ENCODE assay signal across 10 mouse cellular contexts in the genomic region with DNA sequence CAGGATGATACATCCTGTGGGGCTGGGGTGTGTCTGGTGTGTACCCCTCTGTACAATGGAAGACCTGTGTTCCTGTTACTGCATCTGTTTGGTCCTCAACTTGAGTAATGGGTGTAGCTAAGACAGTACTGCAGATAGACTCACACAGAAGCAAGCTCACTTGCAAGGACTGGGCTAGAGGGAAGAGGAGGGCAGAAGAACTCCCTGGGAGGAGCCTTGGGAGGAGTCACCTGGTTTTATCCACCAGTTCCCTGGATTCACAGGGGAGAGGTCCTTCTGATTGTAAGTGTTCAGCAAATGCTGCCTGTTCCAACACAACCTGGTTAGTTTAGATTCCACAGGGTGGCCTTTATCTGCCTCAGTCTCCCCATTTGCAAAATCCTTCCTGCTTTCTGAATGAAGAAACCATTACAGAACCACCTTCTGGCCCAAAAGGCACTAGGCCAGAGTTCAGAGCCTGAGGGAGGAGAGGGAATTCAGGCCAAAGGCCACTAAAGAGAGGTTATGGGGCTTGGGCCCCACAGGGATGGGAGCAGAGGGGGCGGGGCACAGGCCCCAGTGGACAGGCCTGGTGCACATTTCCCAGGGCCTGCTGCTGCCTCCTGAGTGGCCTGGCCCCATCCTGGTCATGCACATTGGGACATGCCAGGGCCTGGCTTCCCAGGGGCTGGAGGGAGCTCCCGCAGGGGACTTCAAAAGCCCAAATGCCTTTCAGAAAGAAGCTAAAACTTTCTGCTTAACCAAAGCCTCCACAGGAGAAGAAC. TPM values are rescaled to one million over a fixed set of nuclear protein-coding genes. Genes with fewer than 3 reads are reported as not detected.
A peak's percentile ranks its signal among the peaks of the same experiment; 100 is the strongest.
DNase-seq lines count a peak whose midpoint lies in the region; ATAC-seq and TF ChIP-seq lines count a peak whose summit lies in the region.
"Had no signal": no experiment of that assay in that cellular context is flagged by ENCODE, and none has a peak within 500 bp of the region (broad histone marks: within the 10 kb centered on the region; RNA-seq: fewer than 3 reads in every experiment).

No protein-coding gene starts in this region.

- H3K27me3 ChIP-seq in kidney, embryonic 16.5 days (ENCODE audit: insufficient read depth, low read length): peaks cover 13% of the 10 kb centered on the region
- H3K27me3 ChIP-seq in kidney, embryonic 15.5 days: peaks cover 14% of the 10 kb centered on the region
- H3K27me3 ChIP-seq in forebrain, postnatal 0 days (ENCODE audit: insufficient read depth, low read length): peaks cover 3% of the 10 kb centered on the region
- peaks cover 21% of the 10 kb centered on the region for H3K27me3 ChIP-seq in midbrain, embryonic 12.5 days

- DNase-seq in adrenal gland, postnatal 25 days: peak; percentile 44
- no peak for DNase-seq in forebrain, postnatal 0 days
- DNase-seq in cerebellum, adult 9-11 months: no peak

- H3K4me1 ChIP-seq in kidney, embryonic 16.5 days (ENCODE audit: insufficient read depth, low read length): peaks cover 17% of the 10 kb centered on the region
- H3K4me1 ChIP-seq in kidney, embryonic 15.5 days: peaks cover 22% of the 10 kb centered on the region
- H3K4me1 ChIP-seq in forebrain, postnatal 0 days (ENCODE audit: insufficient read depth): peaks cover 10% of the 10 kb centered on the region
- H3K4me1 ChIP-seq in midbrain, embryonic 12.5 days: peaks cover 29% of the 10 kb centered on the region

- no peaks in the 10 kb centered on the region for H3K9me3 ChIP-seq in kidney, embryonic 16.5 days (ENCODE audit: low read length)
- H3K9me3 ChIP-seq in kidney, embryonic 15.5 days (replicated peaks): no peaks in the 10 kb centered on the region
- H3K9me3 ChIP-seq in forebrain, postnatal 0 days (ENCODE audit: low read length): no peaks in the 10 kb centered on the region
- no peaks in the 10 kb centered on the region for H3K9me3 ChIP-seq in midbrain, embryonic 12.5 days

- no peaks in the 10 kb centered on the region for H3K36me3 ChIP-seq in kidney, embryonic 16.5 days (ENCODE audit: insufficient read depth, low read length)
- H3K36me3 ChIP-seq in kidney, embryonic 15.5 days: no peaks in the 10 kb centered on the region
- H3K36me3 ChIP-seq in forebrain, postnatal 0 days (ENCODE audit: insufficient read depth): no peaks in the 10 kb centered on the region
- no peaks in the 10 kb centered on the region for H3K36me3 ChIP-seq in midbrain, embryonic 12.5 days
- H3K36me3 ChIP-seq: G1E had no signal

- no peak overlapping the region for H3K4me3 ChIP-seq in kidney, embryonic 16.5 days (ENCODE audit: low read length)
- no peak overlapping the region for H3K4me3 ChIP-seq in kidney, embryonic 15.5 days (replicated peaks)
- no peak overlapping the region for H3K4me3 ChIP-seq in forebrain, postnatal 0 days (ENCODE audit: low read depth, low read length)
- no peak overlapping the region for H3K4me3 ChIP-seq in midbrain, embryonic 12.5 days

- H3K27ac ChIP-seq in kidney, embryonic 16.5 days (ENCODE audit: low read length): no peak overlapping the region
- H3K27ac ChIP-seq in kidney, embryonic 15.5 days: no peak overlapping the region
- H3K27ac ChIP-seq in forebrain, postnatal 0 days (ENCODE audit: low read depth, low read length): 0 out of 2 replicates have a peak overlapping the region, but pooled peaks have one; percentile 9
- H3K27ac ChIP-seq in midbrain, embryonic 12.5 days (replicated peaks): peak overlapping the region; percentile 76
- H3K27ac ChIP-seq: macrophage had no signal

- TF ChIP-seq CTCF in forebrain, postnatal 0 days (IDR thresholded peaks at IDR 0.05; ENCODE audit: low read depth): no peak

- 46% methylated on average over 2 of the region's 2 CpGs for WGBS in kidney, embryonic 16.5 days
- 41% methylated on average over 2 of the region's 2 CpGs for WGBS in kidney, embryonic 15.5 days
- WGBS in forebrain, postnatal 0 days: 29% methylated on average over 2 of the region's 2 CpGs
- 7% methylated on average over 2 of the region's 2 CpGs for WGBS in midbrain, embryonic 12.5 days

- H3K9ac ChIP-seq in kidney, embryonic 16.5 days (replicated peaks; ENCODE audit: low read length): 0 out of 2 replicates have a peak overlapping the region, but pooled peaks have one; percentile 12
- no peak overlapping the region for H3K9ac ChIP-seq in kidney, embryonic 15.5 days
- no peak overlapping the region for H3K9ac ChIP-seq in forebrain, postnatal 0 days
- H3K9ac ChIP-seq in midbrain, embryonic 12.5 days (replicated peaks): 0 out of 2 replicates have a peak overlapping the region, but pooled peaks have one; percentile 0

- no peak for ATAC-seq in kidney, embryonic 16.5 days (ENCODE audit: low FRiP score, low TSS enrichment)
- no peak for ATAC-seq in kidney, embryonic 15.5 days (replicated peaks; ENCODE audit: low FRiP score)
- no peak for ATAC-seq in forebrain, postnatal 0 days
- ATAC-seq in midbrain, embryonic 12.5 days (ENCODE audit: low FRiP score, low read depth): peak; percentile 52; the same call in 1 of the 2 replicates
- ATAC-seq in erythroid progenitor cell, adult 5-6 weeks (replicated peaks; ENCODE audit: low FRiP score, poor library complexity, severe bottlenecking): no peak
- no peak for ATAC-seq in monocyte, adult 5-6 weeks (replicated peaks; ENCODE audit: insufficient number of reproducible peaks, low FRiP score, low TSS enrichment, poor library complexity, severe bottlenecking)

- no peak overlapping the region for H3K4me2 ChIP-seq in kidney, embryonic 16.5 days (replicated peaks; ENCODE audit: low read depth, low read length)
- H3K4me2 ChIP-seq in kidney, embryonic 15.5 days: no peak overlapping the region
- H3K4me2 ChIP-seq in forebrain, postnatal 0 days (ENCODE audit: low read depth): no peak overlapping the region
- no peak overlapping the region; the same call in 1 of the 2 replicates for H3K4me2 ChIP-seq in midbrain, embryonic 12.5 days (replicated peaks)

RNA-seq across cellular contexts. Expression of a gene that starts 7.8 kb away (rescaled TPM):
- 9.1 and 11.4 TPM in 2 replicates for polyA plus RNA-seq in kidney, embryonic 16.5 days (2015; fragmentation: Nextera tagmentation; extraction: Ambion mirVana)
- 9.2 and 10.9 TPM in 2 replicates for polyA plus RNA-seq in kidney, embryonic 15.5 days (2015; fragmentation: Nextera tagmentation; extraction: Ambion mirVana)
- 14.5 and 17.5 TPM in 2 replicates for total RNA-seq in adrenal gland, postnatal 25 days (2021)
- total RNA-seq in forebrain, postnatal 0 days (2014; rRNA removed): 32.5 and 34.6 TPM in 2 replicates
- polyA plus RNA-seq in forebrain, postnatal 0 days (2015; fragmentation: Nextera tagmentation; extraction: Ambion mirVana): 10.7 and 18.4 TPM in 2 replicates
- 47.9 and 60.8 TPM in 2 replicates for polyA plus RNA-seq in midbrain, embryonic 12.5 days (2016; fragmentation: Nextera tagmentation; extraction: Ambion mirVana)
- total RNA-seq in erythroid progenitor cell, adult 5-6 weeks (2015; ENCODE audit: low replicate concordance): 0.42 TPM in 1 of 2 replicates, not detected in the other
- total RNA-seq in erythroid progenitor cell, adult 5-6 weeks (2017; ENCODE audit: low replicate concordance): not detected in 2 replicates
- not detected in 3 replicates for total RNA-seq in monocyte, adult 5-6 weeks (2017)
- total RNA-seq: G1E had no signal
- polyA plus RNA-seq: G1E, macrophage had no signal

Comparison
In these comparisons a context has a peak if more than half of its experiments do, and no peak if none do; other contexts are left out.
1. H3K9ac ChIP-seq: peak in kidney, embryonic 16.5 days (single experiment) and midbrain, embryonic 12.5 days (single experiment); none in kidney, embryonic 15.5 days (single experiment) and forebrain, postnatal 0 days (single experiment).
2. H3K27ac ChIP-seq: peak in forebrain, postnatal 0 days (single experiment) and midbrain, embryonic 12.5 days (single experiment); none in kidney, embryonic 16.5 days (single experiment) and kidney, embryonic 15.5 days (single experiment).
3. RNA of a gene that starts 7.8 kb away (total RNA-seq): 32.5 to 34.6 TPM in forebrain, postnatal 0 days and 14.5 to 17.5 TPM in adrenal gland, postnatal 25 days; 0.42 TPM in erythroid progenitor cell, adult 5-6 weeks and not detected in monocyte, adult 5-6 weeks; every median in the first group is over 10 times any median in the second.